Mouse (Mus musculus) erythroblast, embryonic 14.5 days (primary cell): ENCODE measurements around the gene Slc25a24.

Source experiments
- GATA1 ChIP-seq: IDR thresholded peaks from 2 replicates; pipeline ENCODE4 v1.6.1; 2012; ENCODE audit warnings: low read length, inconsistent platforms, mixed read lengths
- TAL1 ChIP-seq: IDR thresholded peaks from 3 replicates; pipeline ENCODE4 v1.6.1; 2012; ENCODE audit warnings: low read length, inconsistent platforms, mixed read lengths

DNA sequence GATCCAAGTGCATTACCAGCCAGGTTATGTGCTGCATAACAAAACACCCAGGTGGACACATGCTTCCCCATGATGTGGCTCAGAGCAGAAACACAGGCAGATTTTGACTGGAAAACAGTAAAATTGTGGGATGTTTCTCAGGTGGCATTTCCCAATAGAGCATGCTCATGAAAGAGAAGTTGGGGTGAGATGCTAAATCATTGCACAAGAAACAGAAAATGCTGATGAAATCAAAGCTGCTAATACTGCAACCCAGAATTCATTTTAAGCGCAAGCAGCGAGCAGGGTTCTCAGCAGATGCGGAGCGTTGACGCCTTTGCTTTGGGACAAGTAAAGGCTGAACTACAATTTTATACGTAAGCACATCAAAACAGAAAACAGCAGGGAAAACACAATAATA lies 30.5 kb downstream of the Slc25a24 start:
- TF ChIP-seq GATA1 (no peak), TAL1 (no peak)
